Mouse (Mus musculus) testis, adult 2 months (tissue): ENCODE measurements around the gene Siah3. TPM values are rescaled to one million over a fixed set of nuclear protein-coding genes. Genes with fewer than 3 reads are reported as not detected.
A peak's percentile ranks its signal among the peaks of the same experiment; 100 is the strongest.

Source experiments
- H3K27ac ChIP-seq: fragments of 200-500 bp; 2 replicates; pipeline ENCODE4 v1.5.1; 2012; ENCODE audit warnings: low read depth, low read length; ENCODE audit not compliant: control insufficient read depth, insufficient read depth
- H3K27me3 ChIP-seq: fragments of 200-500 bp; 2 replicates; pipeline ENCODE4 v1.6.1; 2012; ENCODE audit warnings: mild to moderate bottlenecking, low read length, moderate library complexity; ENCODE audit not compliant: control insufficient read depth, insufficient read depth
- H3K36me3 ChIP-seq: fragments of 200-500 bp; 2 replicates; pipeline ENCODE4 v1.6.1; 2012; ENCODE audit warnings: mild to moderate bottlenecking, low read length; ENCODE audit not compliant: control insufficient read depth, insufficient read depth
- H3K4me1 ChIP-seq: fragments of 200-500 bp; 2 replicates; pipeline ENCODE4 v1.6.1; 2012; ENCODE audit warnings: low read length; ENCODE audit not compliant: control insufficient read depth, insufficient read depth
- H3K4me3 ChIP-seq: fragments of 200-500 bp; 2 replicates; pipeline ENCODE4 v1.5.1; 2012; ENCODE audit warnings: low read depth, mild to moderate bottlenecking, low read length, moderate library complexity, mixed read lengths; ENCODE audit not compliant: control insufficient read depth
- CTCF ChIP-seq: fragments of 200-500 bp; IDR thresholded peaks from 2 replicates; pipeline ENCODE4 v1.5.1; 2012; ENCODE audit warnings: low read depth, mild to moderate bottlenecking, inconsistent platforms, low read length, moderate library complexity; ENCODE audit not compliant: control insufficient read depth, insufficient read depth, insufficient replicate concordance
- POLR2A ChIP-seq: fragments of 200-500 bp; IDR thresholded peaks from 2 replicates; pipeline ENCODE4 v1.6.1; 2012; ENCODE audit warnings: low read depth, mild to moderate bottlenecking, inconsistent platforms, low read length, moderate library complexity; ENCODE audit not compliant: control insufficient read depth
- polyA plus RNA-seq: library from polyadenylated mRNA; depleted of rRNA; stranded (reverse); fragments of >200 nt; gene quantifications from 2 replicates; pipeline ENCODE4 v1.2.3, GENCODE M21; 2012; rRNA removed

The Siah3 gene
- polyA plus RNA-seq: 0.04 TPM in 1 of 2 replicates, not detected in the other

- Histone ChIP-seq H3K27ac (no peak within 1 kb of the TSS), H3K4me3 (peak within 1 kb of the TSS; percentile 24), H3K27me3 (no peaks in the 10 kb centered on the region), H3K4me1 (peaks cover 11% of the 10 kb centered on the region), H3K36me3 (no peaks in the 10 kb centered on the region)
- TF ChIP-seq CTCF (no peak), POLR2A (no peak)
Observed at GRCm38 (mm10) chr14:75455743-75456421, at the start of gene Siah3. Siah3 (plus strand) TSS chr14:75455982.

DNA sequence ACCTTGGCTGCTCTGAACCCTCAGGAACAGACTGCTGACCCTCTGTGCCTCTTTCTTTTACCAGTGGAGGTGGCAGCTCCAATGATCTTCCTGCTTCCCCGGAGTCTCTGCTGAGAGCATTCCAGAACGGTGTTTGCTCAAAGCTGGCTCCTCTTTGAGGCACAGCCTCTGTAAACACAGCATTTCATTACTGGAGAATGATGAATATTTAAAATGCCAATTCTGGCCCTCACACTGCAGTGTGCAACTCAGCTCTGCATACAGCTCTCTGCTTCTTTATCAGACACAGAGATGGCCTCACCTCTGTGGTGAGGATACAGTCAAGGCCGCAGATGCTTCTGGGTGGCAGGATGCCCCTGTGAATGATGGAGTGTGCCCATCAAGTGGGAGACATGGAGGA, 46.0 kb upstream of the Siah3 start:
- Histone ChIP-seq H3K27ac (no peak overlapping the region), H3K4me3 (no peak overlapping the region), H3K27me3 (no peaks in the 10 kb centered on the region), H3K4me1 (no peaks in the 10 kb centered on the region), H3K36me3 (no peaks in the 10 kb centered on the region)
- no peak for TF ChIP-seq CTCF
- no peak for TF ChIP-seq POLR2A

DNA sequence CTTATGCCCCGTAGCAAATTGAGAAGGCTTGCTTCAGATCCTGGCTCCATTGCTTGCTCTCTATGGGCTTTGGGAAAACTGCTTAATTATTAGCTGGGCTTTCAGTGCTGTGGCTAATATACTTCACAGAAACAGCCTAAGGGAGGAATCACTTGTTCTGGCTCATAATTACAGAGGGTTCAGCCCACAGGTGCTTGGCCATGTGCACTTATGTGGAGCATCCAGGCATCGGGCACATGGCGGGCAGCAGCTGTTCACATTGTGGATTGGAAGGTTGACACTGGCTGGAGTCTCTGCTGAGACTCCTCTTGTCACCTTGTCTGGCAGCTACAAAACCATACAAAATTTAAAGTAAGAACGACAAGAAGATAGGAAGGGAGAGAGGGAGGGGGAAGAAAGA, 45.4 kb upstream of the Siah3 start:
- Histone ChIP-seq H3K4me3 (no peak overlapping the region), H3K27ac (no peak overlapping the region), H3K27me3 (no peaks in the 10 kb centered on the region), H3K36me3 (no peaks in the 10 kb centered on the region), H3K4me1 (no peaks in the 10 kb centered on the region)
- TF ChIP-seq POLR2A (no peak), CTCF (no peak)

DNA sequence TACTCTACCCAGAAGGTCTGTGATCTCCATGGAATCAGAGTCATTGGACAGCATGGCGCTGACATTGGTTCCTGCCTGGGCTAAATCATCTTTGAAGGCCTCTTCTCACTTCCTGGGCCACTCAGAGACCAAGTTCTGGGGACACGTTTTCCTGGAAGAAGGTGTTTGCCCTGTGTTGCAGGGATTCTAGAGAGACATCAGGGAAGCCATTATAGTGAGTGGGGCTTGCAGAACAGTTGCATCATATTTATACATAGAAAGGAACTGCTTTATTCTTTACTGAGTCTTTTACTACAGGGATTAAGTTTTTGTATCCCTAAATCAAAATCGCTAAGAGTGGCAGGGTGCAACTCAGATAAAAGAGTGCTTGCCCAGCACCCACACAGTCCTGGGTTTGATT, 37.1 kb upstream of the Siah3 start:
- H3K4me3 ChIP-seq: no peak overlapping the region
- TF ChIP-seq POLR2A (no peak), CTCF (no peak)
- no peak overlapping the region for H3K27ac ChIP-seq
- no peaks in the 10 kb centered on the region for H3K36me3 ChIP-seq
- no peaks in the 10 kb centered on the region for H3K27me3 ChIP-seq
- H3K4me1 ChIP-seq: peaks cover 5% of the 10 kb centered on the region; the same call in 1 of the 2 replicates

- Histone ChIP-seq H3K27me3 (no peaks in the 10 kb centered on the region), H3K36me3 (no peaks in the 10 kb centered on the region), H3K4me1 (peaks cover 5% of the 10 kb centered on the region; the same call in 1 of the 2 replicates), H3K27ac (no peak overlapping the region), H3K4me3 (peak overlapping the region; percentile 46)
- TF ChIP-seq POLR2A: no peak
- no peak for TF ChIP-seq CTCF
Observed at GRCm38 (mm10) chr14:75419876-75420275, 35.9 kb upstream of the Siah3 start.

GRCm38 (mm10) chr14:75420811-75421210, 35.0 kb upstream of the Siah3 start:
- no peak overlapping the region for H3K4me3 ChIP-seq
- H3K36me3 ChIP-seq: no peaks in the 10 kb centered on the region
- H3K27me3 ChIP-seq: no peaks in the 10 kb centered on the region
- H3K27ac ChIP-seq: no peak overlapping the region
- H3K4me1 ChIP-seq: peaks cover 5% of the 10 kb centered on the region; the same call in 1 of the 2 replicates
- TF ChIP-seq POLR2A (no peak), CTCF (no peak)

- Histone ChIP-seq H3K27ac (no peak overlapping the region), H3K36me3 (no peaks in the 10 kb centered on the region), H3K4me1 (peaks cover 2% of the 10 kb centered on the region; the same call in 1 of the 2 replicates), H3K4me3 (no peak overlapping the region), H3K27me3 (no peaks in the 10 kb centered on the region)
- no peak for TF ChIP-seq POLR2A
Observed at GRCm38 (mm10) chr14:75431173-75431786, 24.5 kb upstream of the Siah3 start.
